Mouse (Mus musculus) cortical plate, adult 2 months (tissue): Measurements from ENCODE around the gene St3gal5.

Experiments used
- CTCF ChIP-seq: fragments of 200-500 bp; IDR thresholded peaks from 2 replicates; pipeline ENCODE4 v1.5.1; 2011; ENCODE audit warnings: mild to moderate bottlenecking, control low read depth, low read length; ENCODE audit not compliant: insufficient read depth; ENCODE audit errors: extremely low read depth
- POLR2A ChIP-seq: fragments of 200-500 bp; IDR thresholded peaks from 2 replicates; pipeline ENCODE4 v1.6.1; 2011; ENCODE audit warnings: mild to moderate bottlenecking, low read length, control low read depth; ENCODE audit not compliant: insufficient read depth; ENCODE audit errors: extremely low read depth

GRCm38 (mm10) chr6:72196660-72197059, 99.3 kb downstream of the St3gal5 start:
- TF ChIP-seq CTCF (no peak), POLR2A (no peak)
